Mouse (Mus musculus): ENCODE results near the gene Gm20388. TPM values are rescaled to one million over a fixed set of nuclear protein-coding genes. Genes with fewer than 3 reads are reported as not detected.

Gm20388 gene
- polyA plus RNA-seq, 1 experiment, result not detected

- Histone ChIP-seq H3K4me3 (ENCODE audit: insufficient read depth, low read depth, low read length) (no peak overlapping the region), H3K4me1 (ENCODE audit: control insufficient read depth, insufficient read depth, low read length) (peaks cover 21% of the 10 kb centered on the region), H3K27ac (ENCODE audit: insufficient read depth, low read depth, low read length) (no peak overlapping the region)
- no peak for TF ChIP-seq POLR2A (IDR thresholded peaks at IDR 0.05; ENCODE audit: insufficient read depth, low read depth, low read length)
- 81% methylated on average over 16 of the region's 16 CpGs for WGBS
Measured at GRCm38 (mm10) chr8:122299581-122300254, 2389.1 kb downstream of the Gm20388 start.

GRCm38 (mm10) chr8:122301081-122301480 is 2390.4 kb downstream of the Gm20388 start:
- Histone ChIP-seq H3K27ac (ENCODE audit: insufficient read depth, low read depth, low read length) (no peak overlapping the region), H3K4me1 (ENCODE audit: control insufficient read depth, insufficient read depth, low read length) (peaks cover 21% of the 10 kb centered on the region), H3K4me3 (ENCODE audit: insufficient read depth, low read depth, low read length) (no peak overlapping the region)
- WGBS, result 80% methylated on average over 13 of the region's 13 CpGs
- TF ChIP-seq POLR2A (IDR thresholded peaks at IDR 0.05; ENCODE audit: insufficient read depth, low read depth, low read length), result no peak
- no peak for TF ChIP-seq CTCF (IDR thresholded peaks at IDR 0.05; ENCODE audit: insufficient read depth, low read depth, low read length)

- Histone ChIP-seq H3K4me1 (ENCODE audit: control insufficient read depth, insufficient read depth, low read length) (peaks cover 19% of the 10 kb centered on the region), H3K4me3 (ENCODE audit: insufficient read depth, low read depth, low read length) (no peak overlapping the region), H3K27ac (ENCODE audit: insufficient read depth, low read depth, low read length) (no peak overlapping the region)
- TF ChIP-seq POLR2A (IDR thresholded peaks at IDR 0.05; ENCODE audit: insufficient read depth, low read depth, low read length), result no peak
- no peak for TF ChIP-seq CTCF (IDR thresholded peaks at IDR 0.05; ENCODE audit: insufficient read depth, low read depth, low read length)
- WGBS, result 84% methylated on average over 5 of the region's 5 CpGs
Measured at GRCm38 (mm10) chr8:122301866-122302265, 2391.2 kb downstream of the Gm20388 start.

GRCm38 (mm10) chr8:122303451-122303850 is 2392.8 kb downstream of the Gm20388 start:
- H3K4me3 ChIP-seq (ENCODE audit: insufficient read depth, low read depth, low read length), result no peak overlapping the region
- WGBS, result 78% methylated on average over 6 of the region's 6 CpGs
- peaks cover 14% of the 10 kb centered on the region for H3K4me1 ChIP-seq (ENCODE audit: control insufficient read depth, insufficient read depth, low read length)
- TF ChIP-seq CTCF (IDR thresholded peaks at IDR 0.05; ENCODE audit: insufficient read depth, low read depth, low read length) (no peak), POLR2A (IDR thresholded peaks at IDR 0.05; ENCODE audit: insufficient read depth, low read depth, low read length) (no peak)
- H3K27ac ChIP-seq (ENCODE audit: insufficient read depth, low read depth, low read length), result no peak overlapping the region

- Histone ChIP-seq H3K4me1 (ENCODE audit: control insufficient read depth, insufficient read depth, low read length) (peaks cover 9% of the 10 kb centered on the region; the same call in 1 of the 2 replicates), H3K4me3 (ENCODE audit: insufficient read depth, low read depth, low read length) (no peak overlapping the region), H3K27ac (ENCODE audit: insufficient read depth, low read depth, low read length) (no peak overlapping the region)
- 24% methylated on average over 3 of the region's 3 CpGs for WGBS
- TF ChIP-seq CTCF (IDR thresholded peaks at IDR 0.05; ENCODE audit: insufficient read depth, low read depth, low read length) (no peak), POLR2A (IDR thresholded peaks at IDR 0.05; ENCODE audit: insufficient read depth, low read depth, low read length) (no peak)
Measured at GRCm38 (mm10) chr8:122304058-122304457, 2393.4 kb downstream of the Gm20388 start.

- WGBS, result 80% methylated on average over 26 of the region's 26 CpGs
- H3K4me1 ChIP-seq (ENCODE audit: control insufficient read depth, insufficient read depth, low read length), result peaks cover 9% of the 10 kb centered on the region; the same call in 1 of the 2 replicates
- H3K4me3 ChIP-seq (ENCODE audit: insufficient read depth, low read depth, low read length), result no peak overlapping the region
- no peak for TF ChIP-seq POLR2A (IDR thresholded peaks at IDR 0.05; ENCODE audit: insufficient read depth, low read depth, low read length)
- H3K27ac ChIP-seq (ENCODE audit: insufficient read depth, low read depth, low read length), result no peak overlapping the region
Measured at GRCm38 (mm10) chr8:122306660-122307399, 2396.2 kb downstream of the Gm20388 start.

GRCm38 (mm10) chr8:122307836-122308235 is 2397.2 kb downstream of the Gm20388 start:
- no peak for TF ChIP-seq POLR2A (IDR thresholded peaks at IDR 0.05; ENCODE audit: insufficient read depth, low read depth, low read length)
- no peak for TF ChIP-seq CTCF (IDR thresholded peaks at IDR 0.05; ENCODE audit: insufficient read depth, low read depth, low read length)
- 0 out of 2 replicates have a peak, but pooled peaks cover 2% of the 10 kb centered on the region for H3K4me1 ChIP-seq (ENCODE audit: control insufficient read depth, insufficient read depth, low read length)
- no peak overlapping the region for H3K4me3 ChIP-seq (ENCODE audit: insufficient read depth, low read depth, low read length)
- WGBS, result 90% methylated on average over 8 of the region's 8 CpGs
- H3K27ac ChIP-seq (ENCODE audit: insufficient read depth, low read depth, low read length), result no peak overlapping the region

GRCm38 (mm10) chr8:122309272-122309671 is 2398.6 kb downstream of the Gm20388 start:
- no peak overlapping the region for H3K27ac ChIP-seq (ENCODE audit: insufficient read depth, low read depth, low read length)
- TF ChIP-seq CTCF (IDR thresholded peaks at IDR 0.05; ENCODE audit: insufficient read depth, low read depth, low read length), result no peak
- no peak for TF ChIP-seq POLR2A (IDR thresholded peaks at IDR 0.05; ENCODE audit: insufficient read depth, low read depth, low read length)
- H3K4me3 ChIP-seq (ENCODE audit: insufficient read depth, low read depth, low read length), result no peak overlapping the region
- WGBS, result 91% methylated on average over 12 of the region's 12 CpGs
- no peaks in the 10 kb centered on the region for H3K4me1 ChIP-seq (ENCODE audit: control insufficient read depth, insufficient read depth, low read length)

- no peaks in the 10 kb centered on the region for H3K4me1 ChIP-seq (ENCODE audit: control insufficient read depth, insufficient read depth, low read length)
- no peak overlapping the region for H3K4me3 ChIP-seq (ENCODE audit: insufficient read depth, low read depth, low read length)
- WGBS, result 94% methylated on average over 2 of the region's 2 CpGs
- no peak for TF ChIP-seq POLR2A (IDR thresholded peaks at IDR 0.05; ENCODE audit: insufficient read depth, low read depth, low read length)
- TF ChIP-seq CTCF (IDR thresholded peaks at IDR 0.05; ENCODE audit: insufficient read depth, low read depth, low read length), result no peak
- H3K27ac ChIP-seq (ENCODE audit: insufficient read depth, low read depth, low read length), result no peak overlapping the region
Measured at GRCm38 (mm10) chr8:122311115-122311514, 2400.5 kb downstream of the Gm20388 start.

All from olfactory bulb, adult 2 months (tissue).